Mouse (Mus musculus) frontal cortex, adult 2 months (tissue): ENCODE results near the gene Rxfp2. TPM values are rescaled to one million over a fixed set of nuclear protein-coding genes. Genes with fewer than 3 reads are reported as not detected.
A peak's percentile ranks its signal among the peaks of the same experiment; 100 is the strongest.

Experiments
- DNase-seq, 2 experiments: peaks; one replicate each; pipeline ENCODE4 v3.0.0; 2022; ENCODE audit warnings: low spot score in 1 of 2; ENCODE audit errors: extremely low spot score in 1 of 2
- polyA plus RNA-seq: library from polyadenylated mRNA; depleted of rRNA; stranded (reverse); fragments of >200 nt; gene quantifications from 2 replicates; pipeline ENCODE4 v1.2.3, GENCODE M21; 2012

The Rxfp2 gene
- polyA plus RNA-seq, 1 experiment: 1.2 TPM

DNA sequence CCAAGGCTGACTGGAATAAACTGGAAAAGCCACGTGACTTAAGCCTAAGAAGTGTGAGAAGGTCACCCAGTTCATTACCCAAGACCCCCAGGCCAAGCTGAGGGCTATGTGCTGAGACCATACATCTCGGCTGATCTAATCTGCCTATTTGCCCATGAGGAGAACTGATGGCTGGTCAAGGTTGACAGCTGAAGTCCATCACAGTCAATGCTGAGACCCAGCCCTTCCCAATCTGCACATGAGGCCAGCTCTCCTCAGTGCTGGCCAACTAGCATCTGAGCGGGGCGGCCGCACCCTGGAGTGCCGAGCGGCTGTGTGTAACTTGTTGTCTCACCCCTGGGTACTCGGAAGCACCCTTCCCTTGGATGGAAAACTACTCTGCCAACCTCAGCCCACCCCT is 17.8 kb downstream of the Rxfp2 start:
- DNase-seq: no peak

GRCm38 (mm10) chr5:150036918-150037317 is 18.4 kb downstream of the Rxfp2 start:
- no peak for DNase-seq

DNA sequence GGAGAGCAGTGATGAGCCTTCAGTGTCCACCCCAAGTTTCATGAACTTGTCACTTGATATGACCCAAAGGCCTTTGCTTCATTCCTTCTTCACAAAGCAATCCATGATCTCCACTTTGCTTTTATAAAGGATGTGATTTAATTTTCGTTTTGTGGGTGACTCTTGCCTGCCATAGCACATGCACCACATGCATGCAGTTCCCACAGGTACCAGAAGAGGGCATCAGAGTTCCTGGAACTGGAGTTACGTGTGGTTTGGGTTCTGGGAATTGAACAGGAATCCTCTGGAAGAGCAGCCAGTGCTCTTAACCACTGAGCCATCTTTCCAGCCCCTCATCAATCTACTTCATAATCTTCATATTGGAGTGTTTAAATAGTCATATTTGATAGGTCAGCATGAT is 26.1 kb downstream of the Rxfp2 start:
- DNase-seq: no peak

GRCm38 (mm10) chr5:150046438-150046837 is 28.0 kb downstream of the Rxfp2 start:
- peak in 1 of 2 experiments; percentile 36 for DNase-seq

DNA sequence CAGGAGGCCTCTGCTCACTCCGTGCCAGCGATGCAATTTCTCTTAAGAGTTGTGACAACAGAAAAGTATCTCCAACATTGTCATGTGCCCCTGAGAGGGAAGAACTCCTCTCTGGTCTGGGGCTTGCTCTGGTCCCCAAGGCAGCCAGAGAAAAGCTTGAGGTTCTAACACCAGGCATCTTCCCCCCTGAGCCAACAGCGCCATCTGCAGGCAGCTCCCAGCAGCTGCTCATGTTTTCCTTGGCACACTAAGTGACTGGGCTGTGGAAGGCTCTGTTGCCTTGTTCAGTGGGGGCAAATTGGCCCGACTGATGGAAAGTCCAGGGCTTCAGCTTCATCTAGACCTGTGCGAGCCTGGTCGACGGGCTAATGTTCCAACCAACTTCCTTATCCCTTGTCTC is 31.5 kb downstream of the Rxfp2 start:
- peak in 1 of 2 experiments; percentile 47 for DNase-seq

GRCm38 (mm10) chr5:150051828-150052227 is 33.4 kb downstream of the Rxfp2 start:
- DNase-seq: peak in 1 of 2 experiments; percentile 51

GRCm38 (mm10) chr5:150053294-150053693 is 34.8 kb downstream of the Rxfp2 start:
- peak; percentile 28 to 37 for DNase-seq

GRCm38 (mm10) chr5:150053956-150054355 is 35.5 kb downstream of the Rxfp2 start:
- DNase-seq: no peak

DNA sequence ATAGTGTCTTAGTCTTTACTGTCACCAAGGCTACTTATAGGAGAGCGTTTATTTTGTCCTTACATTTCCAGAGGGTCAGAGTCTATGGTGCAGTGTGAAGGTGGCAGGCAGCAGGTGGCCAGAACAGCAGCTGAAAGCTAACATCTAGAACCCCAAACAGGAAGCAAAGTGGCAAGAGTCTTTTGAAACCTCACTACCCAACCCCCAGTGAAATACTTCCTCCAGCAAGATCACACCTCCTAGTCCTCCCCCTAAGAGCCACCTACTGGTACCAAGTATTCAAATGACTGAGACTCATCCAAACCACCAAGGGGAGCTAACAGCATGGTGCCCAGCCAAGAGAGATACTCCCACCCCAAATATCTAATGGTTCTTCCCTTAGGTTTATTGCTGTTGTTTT is 36.8 kb downstream of the Rxfp2 start:
- no peak for DNase-seq

DNA sequence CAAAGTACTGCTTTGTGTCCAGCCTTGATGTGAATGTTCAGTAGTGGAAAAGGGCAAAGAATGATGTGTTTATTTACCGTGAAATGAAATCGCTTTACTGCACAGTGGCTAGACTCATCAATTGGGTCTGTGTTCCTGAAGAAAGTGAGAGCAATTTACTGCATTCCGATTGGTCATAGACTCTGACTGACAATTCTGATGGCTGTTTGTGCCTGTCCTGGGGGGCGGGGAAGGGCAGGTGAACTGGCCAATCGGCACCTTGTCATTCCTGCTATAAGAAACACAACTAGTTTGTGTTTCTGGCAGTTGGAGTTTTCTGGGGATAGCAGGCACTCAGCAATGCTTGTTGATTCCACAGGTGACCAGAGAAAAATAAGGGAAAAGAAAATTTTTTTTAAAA is 37.6 kb downstream of the Rxfp2 start:
- DNase-seq: no peak

- no peak for DNase-seq
Measured at GRCm38 (mm10) chr5:150058845-150059244, 40.4 kb downstream of the Rxfp2 start.

DNA sequence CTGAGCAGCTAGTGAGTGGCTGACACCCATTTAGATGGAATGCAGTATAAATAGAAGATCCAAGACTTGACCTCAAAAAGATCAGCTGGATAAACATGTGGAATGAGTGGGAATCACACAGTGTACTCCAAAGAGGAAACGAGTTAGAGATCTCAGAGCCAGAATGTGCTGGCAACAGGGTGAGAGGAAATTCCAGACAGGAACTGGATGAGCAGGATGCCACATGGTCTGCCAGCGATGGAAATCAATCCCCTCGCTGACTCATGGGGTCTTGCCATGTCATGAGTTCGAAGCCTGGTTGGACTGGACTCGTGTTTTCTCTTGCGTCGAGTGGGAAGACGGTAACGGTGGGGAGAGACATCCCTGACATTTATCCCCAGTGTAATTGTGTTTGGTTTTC is 41.0 kb downstream of the Rxfp2 start:
- DNase-seq: no peak

- DNase-seq: no peak
Measured at GRCm38 (mm10) chr5:150061086-150061485, 42.6 kb downstream of the Rxfp2 start.

DNA sequence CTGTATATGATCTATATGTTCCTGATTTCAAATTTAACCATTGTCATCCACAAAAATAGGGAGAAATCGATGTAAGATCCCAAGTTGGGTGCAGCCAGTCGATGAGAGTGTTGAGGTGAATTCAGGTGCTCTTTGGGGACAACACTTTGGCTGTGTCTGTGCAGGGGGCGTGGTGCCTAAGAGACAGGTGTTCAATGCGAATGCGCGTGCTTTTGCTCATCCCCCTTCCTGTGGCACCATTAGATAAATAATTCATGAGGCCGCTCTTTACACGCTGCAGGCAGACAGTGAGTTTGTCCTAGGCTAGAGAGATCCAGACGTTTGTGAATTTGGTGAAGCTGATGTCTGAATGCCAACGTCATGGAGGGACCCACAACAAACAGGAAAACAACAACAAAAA is 45.8 kb downstream of the Rxfp2 start:
- DNase-seq: no peak

GRCm38 (mm10) chr5:150070086-150070485 is 51.6 kb downstream of the Rxfp2 start:
- peak in 1 of 2 experiments; percentile 85 for DNase-seq

- DNase-seq: no peak
Measured at GRCm38 (mm10) chr5:150071738-150072137, 53.3 kb downstream of the Rxfp2 start.

- DNase-seq: peak in 1 of 2 experiments; percentile 15
Measured at GRCm38 (mm10) chr5:150079866-150080797, 61.7 kb downstream of the Rxfp2 start.

DNA sequence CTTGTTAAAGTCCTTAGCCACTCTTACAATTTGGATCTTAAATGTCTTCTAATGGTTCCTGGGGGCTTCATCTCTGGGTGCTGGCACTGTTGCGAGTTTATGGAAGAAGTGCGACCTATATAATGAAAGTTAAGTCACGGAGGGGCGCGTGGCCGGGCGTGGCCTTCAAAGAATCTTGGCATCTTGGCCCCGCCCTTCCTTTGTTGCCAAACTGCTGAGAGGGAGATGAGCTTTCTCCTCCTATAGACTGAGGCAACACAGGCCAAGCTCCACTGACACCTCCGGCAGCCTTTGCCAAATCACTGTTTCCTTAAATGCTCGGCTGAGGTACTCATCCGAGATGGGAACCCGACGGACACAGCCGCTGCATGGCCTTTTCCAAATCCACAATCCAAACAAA is 64.2 kb downstream of the Rxfp2 start:
- DNase-seq: no peak

DNA sequence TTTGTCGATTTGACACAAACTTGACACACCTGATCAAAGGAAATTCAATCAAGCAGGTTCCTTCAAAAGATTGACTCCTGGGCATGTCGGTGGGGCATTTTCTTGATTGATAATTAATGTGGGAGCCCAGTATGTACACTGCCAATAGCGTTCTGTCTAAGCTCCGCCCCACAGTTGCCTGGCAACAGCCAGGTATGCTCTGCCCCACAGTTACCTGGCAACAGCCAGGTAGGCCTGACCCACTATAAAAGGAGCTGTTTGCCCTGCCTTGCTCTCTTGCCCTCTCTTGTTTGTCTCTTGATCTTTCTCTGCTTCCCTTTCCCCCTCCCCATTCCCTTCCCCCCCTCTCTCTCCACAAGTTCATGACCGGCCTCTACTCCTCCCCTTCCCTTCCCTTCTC is 64.7 kb downstream of the Rxfp2 start:
- no peak for DNase-seq

GRCm38 (mm10) chr5:150097620-150098019 is 79.1 kb downstream of the Rxfp2 start:
- DNase-seq: peak in 1 of 2 experiments; percentile 71

DNA sequence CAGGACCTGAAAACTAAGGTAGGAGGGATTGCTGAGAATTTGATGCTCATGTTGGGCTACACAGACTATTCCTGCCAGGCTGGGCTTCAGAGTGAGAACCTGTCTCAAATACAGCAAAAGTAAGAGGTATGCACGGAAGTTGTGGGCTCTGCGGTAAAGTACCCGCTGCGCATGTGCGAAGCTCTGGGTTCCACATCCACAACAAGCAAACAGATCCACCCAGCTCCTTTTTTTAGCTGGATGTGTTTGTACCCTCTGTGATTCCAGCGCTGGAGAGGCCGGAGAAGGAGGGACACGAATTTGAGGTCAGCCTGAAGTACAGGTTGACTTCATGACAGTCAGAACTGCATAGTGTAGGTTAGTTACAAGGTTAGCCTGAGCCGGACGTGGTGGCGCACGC is 80.3 kb downstream of the Rxfp2 start:
- DNase-seq: no peak

GRCm38 (mm10) chr5:150101789-150102188 is 83.3 kb downstream of the Rxfp2 start:
- DNase-seq: no peak
